Mouse (Mus musculus) stomach, embryonic 15.5 days (tissue): ENCODE data around the gene Nmnat1. TPM values are rescaled to one million over a fixed set of nuclear protein-coding genes. Genes with fewer than 3 reads are reported as not detected.

Experiments used
- ATAC-seq: fragments of 200-750 bp; cut with Nextera tagmentation; 2 replicates; pipeline ENCODE4 v1.8.0; 2017; ENCODE audit warnings: low read depth, moderate number of reproducible peaks, moderate TSS enrichment; ENCODE audit not compliant: insufficient read depth, low FRiP score
- H3K27ac ChIP-seq: fragments of 300-500 bp; sonication (generic); 2 replicates; pipeline ENCODE4 v1.5.1; 2015; ENCODE audit warnings: mild to moderate bottlenecking, inconsistent platforms
- H3K27me3 ChIP-seq: fragments of 300-500 bp; sonication (generic); replicated peaks from 2 replicates; pipeline ENCODE4 v1.6.1; 2015; ENCODE audit warnings: inconsistent platforms
- H3K36me3 ChIP-seq: fragments of 300-500 bp; sonication (generic); 2 replicates; pipeline ENCODE4 v1.6.1; 2015; ENCODE audit warnings: inconsistent platforms
- H3K4me1 ChIP-seq: fragments of 300-500 bp; sonication (generic); 2 replicates; pipeline ENCODE4 v1.6.1; 2015; ENCODE audit warnings: inconsistent platforms
- H3K4me2 ChIP-seq: fragments of 300-500 bp; sonication (generic); 2 replicates; pipeline ENCODE4 v1.6.1; 2015; ENCODE audit warnings: mild to moderate bottlenecking, inconsistent platforms
- H3K4me3 ChIP-seq: fragments of 300-500 bp; sonication (generic); replicated peaks from 2 replicates; pipeline ENCODE4 v1.5.1; 2015; ENCODE audit warnings: inconsistent platforms
- H3K9ac ChIP-seq: fragments of 300-500 bp; sonication (generic); 2 replicates; pipeline ENCODE4 v1.6.1; 2015; ENCODE audit warnings: inconsistent platforms
- H3K9me3 ChIP-seq: fragments of 300-500 bp; sonication (generic); 2 replicates; pipeline ENCODE4 v1.6.1; 2016; ENCODE audit warnings: inconsistent platforms
- WGBS: fragments of 180-500 bp; shearing (Covaris S2); methylation state at CpG from one replicate; pipeline ENCODE4 v1.1.7; 2015; 5-methylcytosine and 5-hydroxymethylcytosine counted together
- polyA plus RNA-seq: library from polyadenylated mRNA; unstranded; fragments of >200 nt; fragmentation: Nextera tagmentation; extraction: Ambion mirVana; gene quantifications from 2 replicates; pipeline ENCODE4 v1.2.1, GENCODE M21; 2015

Gene Nmnat1
- 9.4 and 10.4 TPM in 2 replicates for polyA plus RNA-seq

GRCm38 (mm10) chr4:149485053-149485824 is at the start of gene Nmnat1, which contains the start of gene Lzic:
Gene Nmnat1 (minus strand): TSS chr4:149485202.
Gene Lzic (plus strand): TSS chr4:149485229.
- Histone ChIP-seq H3K4me3 (peak within 1 kb of the TSS; percentile 65), H3K36me3 (peaks cover 6% of the 10 kb centered on the region; the same call in 1 of the 2 replicates), H3K9ac (peak within 1 kb of the TSS; percentile 45; the same call in 1 of the 2 replicates), H3K27me3 (no peaks in the 10 kb centered on the region), H3K4me2 (peak within 1 kb of the TSS; percentile 78), H3K27ac (peak within 1 kb of the TSS; percentile 59), H3K9me3 (no peaks in the 10 kb centered on the region), H3K4me1 (peaks cover 5% of the 10 kb centered on the region; the same call in 1 of the 2 replicates)
- under 1% methylated on average over 60 of the region's 60 CpGs for WGBS
- peak; percentile 95 for ATAC-seq

DNA sequence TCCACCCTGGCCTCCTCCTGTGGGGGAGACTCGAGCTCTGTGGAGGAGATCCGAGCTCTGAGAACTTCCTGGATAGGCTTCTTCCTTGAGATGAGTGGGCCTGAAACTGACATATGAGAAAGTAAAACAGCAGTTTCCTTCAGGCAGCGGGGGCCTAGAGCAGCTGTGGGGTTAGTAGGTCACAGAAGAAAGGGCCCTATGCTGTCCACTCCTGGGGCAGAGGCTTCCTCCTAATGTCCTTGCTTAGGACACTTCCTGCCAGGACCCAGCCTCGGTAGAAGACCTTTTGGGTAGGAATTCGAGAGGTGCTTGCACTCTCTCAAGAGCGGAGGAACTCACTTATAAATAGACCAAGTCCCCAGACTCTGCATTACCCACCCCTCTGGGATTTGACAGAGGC is 44.7 kb upstream of the Nmnat1 start:
- ATAC-seq, result no peak
- no peaks in the 10 kb centered on the region for H3K9me3 ChIP-seq
- H3K27me3 ChIP-seq, result no peaks in the 10 kb centered on the region
- H3K4me3 ChIP-seq, result no peak overlapping the region
- no peak overlapping the region for H3K4me2 ChIP-seq
- peaks cover 29% of the 10 kb centered on the region for H3K4me1 ChIP-seq
- no peak overlapping the region for H3K9ac ChIP-seq
- 58% methylated on average over 6 of the region's 6 CpGs for WGBS
- H3K36me3 ChIP-seq, result no peaks in the 10 kb centered on the region
- peak overlapping the region; percentile 16; the same call in 1 of the 2 replicates for H3K27ac ChIP-seq

GRCm38 (mm10) chr4:149527621-149528354 is 42.8 kb upstream of the Nmnat1 start:
- no peaks in the 10 kb centered on the region for H3K27me3 ChIP-seq
- no peaks in the 10 kb centered on the region for H3K9me3 ChIP-seq
- H3K27ac ChIP-seq, result 0 out of 2 replicates have a peak overlapping the region, but pooled peaks have one; percentile 31
- no peaks in the 10 kb centered on the region for H3K36me3 ChIP-seq
- H3K4me1 ChIP-seq, result peaks cover 29% of the 10 kb centered on the region
- H3K4me3 ChIP-seq, result no peak overlapping the region
- no peak overlapping the region for H3K4me2 ChIP-seq
- no peak for ATAC-seq
- 68% methylated on average over 15 of the region's 15 CpGs for WGBS
- no peak overlapping the region for H3K9ac ChIP-seq

DNA sequence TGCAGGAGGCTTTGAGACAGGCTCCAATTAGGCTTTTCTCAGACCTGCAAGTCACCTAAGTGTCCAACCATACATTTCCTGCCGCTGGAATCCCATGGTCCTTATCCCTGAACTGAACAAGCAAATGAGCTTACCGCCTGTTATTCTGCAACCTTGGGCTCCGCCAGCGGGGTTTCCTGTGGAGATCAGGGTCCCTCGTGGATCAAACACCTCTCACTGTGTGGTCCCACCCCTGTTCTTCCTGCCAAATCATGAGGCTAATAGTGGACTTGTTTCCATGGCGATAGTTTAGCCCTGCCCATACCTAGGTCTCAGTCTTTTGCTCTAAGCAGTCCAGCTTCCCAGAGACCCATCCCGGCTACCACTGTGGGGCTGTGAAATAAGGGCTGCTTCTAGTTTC is 41.3 kb upstream of the Nmnat1 start:
- no peaks in the 10 kb centered on the region for H3K9me3 ChIP-seq
- H3K36me3 ChIP-seq, result no peaks in the 10 kb centered on the region
- H3K4me1 ChIP-seq, result peaks cover 29% of the 10 kb centered on the region
- H3K4me3 ChIP-seq, result no peak overlapping the region
- H3K27me3 ChIP-seq, result no peaks in the 10 kb centered on the region
- peak; percentile 28; the same call in 1 of the 2 replicates for ATAC-seq
- H3K9ac ChIP-seq, result no peak overlapping the region
- 38% methylated on average over 7 of the region's 7 CpGs for WGBS
- no peak overlapping the region for H3K4me2 ChIP-seq
- H3K27ac ChIP-seq, result peak overlapping the region; percentile 26; the same call in 1 of the 2 replicates

GRCm38 (mm10) chr4:149525811-149526210 is 40.8 kb upstream of the Nmnat1 start:
- Histone ChIP-seq H3K36me3 (no peaks in the 10 kb centered on the region), H3K4me1 (peaks cover 29% of the 10 kb centered on the region), H3K9me3 (no peaks in the 10 kb centered on the region), H3K27me3 (no peaks in the 10 kb centered on the region), H3K4me3 (no peak overlapping the region), H3K4me2 (no peak overlapping the region), H3K9ac (no peak overlapping the region), H3K27ac (peak overlapping the region; percentile 26; the same call in 1 of the 2 replicates)
- WGBS, result 69% methylated on average over 6 of the region's 6 CpGs
- ATAC-seq, result no peak

- no peak overlapping the region for H3K4me2 ChIP-seq
- no peaks in the 10 kb centered on the region for H3K27me3 ChIP-seq
Observed at GRCm38 (mm10) chr4:149525170-149525569, 40.2 kb upstream of the Nmnat1 start.

DNA sequence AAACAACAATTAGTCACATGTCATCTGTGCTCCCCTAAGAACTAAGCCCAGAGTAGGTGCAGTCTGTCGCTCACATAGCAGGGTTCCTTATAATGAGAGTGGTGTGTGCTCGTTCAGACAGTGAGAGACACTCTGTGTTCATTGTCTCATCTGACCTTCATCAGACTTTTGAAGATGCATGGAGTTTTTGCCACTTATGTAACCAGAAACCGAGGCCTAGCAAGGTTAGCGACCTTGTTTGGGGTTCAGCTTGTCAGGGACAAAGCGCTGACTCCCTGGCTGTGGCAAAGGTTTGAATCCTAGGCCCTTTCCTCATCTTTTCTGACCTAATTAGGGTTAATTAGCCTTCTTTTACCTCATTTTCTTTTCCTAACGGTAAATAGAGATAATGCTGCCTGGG is 39.0 kb upstream of the Nmnat1 start:
- peaks cover 25% of the 10 kb centered on the region for H3K4me1 ChIP-seq
- H3K4me3 ChIP-seq, result no peak overlapping the region
- H3K36me3 ChIP-seq, result no peaks in the 10 kb centered on the region
- H3K9me3 ChIP-seq, result no peaks in the 10 kb centered on the region
- no peaks in the 10 kb centered on the region for H3K27me3 ChIP-seq
- H3K9ac ChIP-seq, result no peak overlapping the region
- no peak overlapping the region for H3K27ac ChIP-seq
- no peak overlapping the region for H3K4me2 ChIP-seq
- 84% methylated on average over 6 of the region's 6 CpGs for WGBS
- no peak for ATAC-seq

More at GRCm38 (mm10) chr4:149525170-149525569, 40.2 kb upstream of the Nmnat1 start:
- H3K4me1 ChIP-seq, result peaks cover 29% of the 10 kb centered on the region
- WGBS, result 77% methylated on average over 4 of the region's 4 CpGs
- no peak overlapping the region for H3K4me3 ChIP-seq
- no peaks in the 10 kb centered on the region for H3K9me3 ChIP-seq
- no peak overlapping the region for H3K9ac ChIP-seq
- H3K27ac ChIP-seq, result no peak overlapping the region
- no peaks in the 10 kb centered on the region for H3K36me3 ChIP-seq
- no peak for ATAC-seq

DNA sequence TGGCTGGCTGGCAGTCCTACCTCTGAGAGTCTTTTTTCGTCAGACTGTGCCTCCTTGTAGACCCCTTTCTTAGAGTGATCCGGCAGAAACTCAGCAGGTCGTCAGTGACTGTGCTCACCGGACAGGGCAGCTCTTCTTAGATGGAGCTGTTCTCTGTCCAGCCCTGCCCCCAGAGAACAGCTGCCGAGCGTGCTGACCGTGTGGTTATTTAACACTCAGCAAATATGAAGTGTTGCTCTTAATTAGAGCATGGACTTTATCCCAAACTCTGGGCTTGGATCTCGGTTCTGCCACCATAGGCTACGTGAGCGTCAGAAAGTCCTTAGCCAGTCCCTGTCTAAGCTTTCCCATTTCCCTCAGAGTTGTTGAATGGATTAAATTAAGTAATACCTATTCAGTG is 36.3 kb upstream of the Nmnat1 start:
- H3K4me2 ChIP-seq, result no peak overlapping the region
- ATAC-seq, result no peak
- no peaks in the 10 kb centered on the region for H3K36me3 ChIP-seq
- H3K9ac ChIP-seq, result no peak overlapping the region
- H3K27me3 ChIP-seq, result no peaks in the 10 kb centered on the region
- no peaks in the 10 kb centered on the region for H3K9me3 ChIP-seq
- peaks cover 17% of the 10 kb centered on the region for H3K4me1 ChIP-seq
- H3K4me3 ChIP-seq, result no peak overlapping the region
- no peak overlapping the region for H3K27ac ChIP-seq
- WGBS, result 67% methylated on average over 10 of the region's 10 CpGs

DNA sequence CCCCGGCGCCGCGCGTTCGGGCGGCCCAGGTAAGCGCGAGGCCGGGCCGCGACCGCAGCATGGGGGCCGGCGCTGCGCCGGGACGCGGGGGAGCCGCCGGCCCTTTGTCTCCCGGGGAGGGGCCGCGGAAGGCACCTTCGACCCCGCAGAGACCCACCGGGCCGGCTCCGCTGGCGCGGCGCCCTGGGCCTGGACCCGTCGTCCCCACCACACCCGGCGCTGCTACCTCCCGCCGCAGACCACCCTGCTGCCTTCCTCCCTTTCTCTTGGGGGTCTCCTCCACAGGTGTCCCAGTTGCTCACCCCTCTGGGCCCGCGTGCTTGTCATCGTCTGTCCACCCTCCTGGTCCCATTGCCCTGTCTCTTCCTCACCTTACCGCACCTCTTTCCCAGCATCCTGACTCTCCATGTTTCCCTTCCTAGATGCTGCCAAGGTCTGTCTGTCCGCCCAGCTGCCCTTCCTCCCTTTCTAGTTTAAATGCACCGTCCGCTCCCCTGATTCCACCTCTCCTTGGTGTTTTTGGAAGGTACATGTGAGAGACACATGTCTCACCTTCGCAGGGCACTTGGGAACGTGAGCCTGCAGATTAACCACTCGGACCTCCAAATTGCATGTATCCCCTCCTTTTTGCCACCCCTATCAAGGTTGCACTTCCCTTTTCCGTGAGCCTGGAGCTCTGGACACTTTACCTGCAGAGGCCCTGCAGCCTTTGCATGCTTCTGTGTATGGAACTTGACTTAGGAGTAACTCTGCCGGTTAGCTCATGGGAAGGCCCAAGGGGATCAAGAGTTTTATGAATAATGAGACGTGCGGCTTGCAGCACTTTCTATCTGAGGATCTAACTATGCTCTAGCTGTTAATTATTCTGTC is 33.6 kb upstream of the Nmnat1 start:
- Histone ChIP-seq H3K36me3 (no peaks in the 10 kb centered on the region), H3K9me3 (no peaks in the 10 kb centered on the region), H3K27ac (peak overlapping the region; percentile 68), H3K4me2 (peak overlapping the region; percentile 96), H3K27me3 (no peaks in the 10 kb centered on the region), H3K4me1 (peaks cover 7% of the 10 kb centered on the region), H3K4me3 (peak overlapping the region; percentile 87), H3K9ac (peak overlapping the region; percentile 86)
- ATAC-seq, result no peak
- 3% methylated on average over 34 of the region's 52 CpGs for WGBS

DNA sequence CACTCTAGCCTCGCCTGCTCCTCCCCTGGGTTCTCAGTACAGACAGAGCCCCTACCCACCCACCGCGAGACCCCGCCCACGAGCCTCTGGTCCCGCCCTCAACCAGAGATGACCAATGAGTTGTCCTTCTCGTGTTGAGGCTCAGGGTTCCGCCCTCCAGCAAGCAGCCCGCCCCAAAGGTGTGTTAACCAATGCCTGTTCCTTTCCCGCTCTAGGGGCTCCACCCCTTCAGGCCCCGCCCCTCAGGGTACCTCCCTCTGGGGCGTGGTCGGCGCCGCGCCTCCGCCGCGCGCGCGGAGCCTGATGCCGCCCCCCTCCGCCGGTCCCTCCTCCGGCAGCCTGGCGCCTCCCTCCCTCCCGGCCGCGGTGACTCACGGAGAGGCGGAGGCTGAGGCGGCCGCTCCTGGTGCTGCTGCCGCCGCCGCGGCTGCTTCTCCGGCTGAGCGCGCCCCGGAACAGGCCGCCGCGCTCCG is 32.9 kb upstream of the Nmnat1 start, which contains the start of gene Ctnnbip1:
Gene Ctnnbip1, plus strand, starts transcription at position 369 of the 473 bp plus-strand sequence.
- H3K27me3 ChIP-seq, result no peaks in the 10 kb centered on the region

GRCm38 (mm10) chr4:149515706-149516105 is 30.7 kb upstream of the Nmnat1 start:
- H3K36me3 ChIP-seq, result no peaks in the 10 kb centered on the region
- H3K27ac ChIP-seq, result no peak overlapping the region
- H3K4me1 ChIP-seq, result peaks cover 7% of the 10 kb centered on the region
- H3K4me2 ChIP-seq, result no peak overlapping the region
- H3K9ac ChIP-seq, result no peak overlapping the region
- ATAC-seq, result no peak
- H3K4me3 ChIP-seq, result no peak overlapping the region
- H3K9me3 ChIP-seq, result no peaks in the 10 kb centered on the region
- H3K27me3 ChIP-seq, result no peaks in the 10 kb centered on the region
- WGBS, result 84% methylated on average over 5 of the region's 5 CpGs

More for the DNA sequence above, 32.9 kb upstream of the Nmnat1 start, which contains the start of gene Ctnnbip1:
- H3K4me3 ChIP-seq, result peak within 1 kb of the TSS; percentile 87
- WGBS, result under 1% methylated on average over 45 of the region's 46 CpGs
- peak within 1 kb of the TSS; percentile 86 for H3K9ac ChIP-seq
- peak within 1 kb of the TSS; percentile 96 for H3K4me2 ChIP-seq
- peak within 1 kb of the TSS; percentile 68 for H3K27ac ChIP-seq
- peaks cover 7% of the 10 kb centered on the region for H3K4me1 ChIP-seq
- no peaks in the 10 kb centered on the region for H3K36me3 ChIP-seq
- no peaks in the 10 kb centered on the region for H3K9me3 ChIP-seq
- ATAC-seq, result peak; percentile 98
